Mouse (Mus musculus) heart, postnatal 14 days (tissue): ENCODE measurements around the gene Sstr4. TPM values are rescaled to one million over a fixed set of nuclear protein-coding genes. Genes with fewer than 3 reads are reported as not detected.
A peak's percentile ranks its signal among the peaks of the same experiment; 100 is the strongest.

Experiments used
- DNase-seq, 2 experiments: peaks; one replicate each; pipeline ENCODE4 v3.0.0; 2021 to 2022
- intact Hi-C: fragments of 180-260 bp; cut with DNase I; formaldehyde crosslinking; loops from one replicate; pipeline ENCODE4 v1.15.1; 2025
- total RNA-seq, 2 experiments: library from RNA; stranded (reverse); gene quantifications; 2 replicates each; pipeline ENCODE4 v1.2.3; 2021

The Sstr4 gene
- total RNA-seq, 2 experiments from 2014 or later: 0.72 to 1.4 TPM

- intact Hi-C loops: no loop called here
- DNase-seq: no peak
Measured at GRCm38 (mm10) chr2:148421112-148421511, 26.0 kb downstream of the Sstr4 start.

- DNase-seq: no peak
- intact Hi-C loops: no loop called here
Measured at GRCm38 (mm10) chr2:148421706-148422105, 26.6 kb downstream of the Sstr4 start.

- intact Hi-C loops: no loop called here
- no peak for DNase-seq
Measured at GRCm38 (mm10) chr2:148425709-148426382, 30.7 kb downstream of the Sstr4 start.

DNA sequence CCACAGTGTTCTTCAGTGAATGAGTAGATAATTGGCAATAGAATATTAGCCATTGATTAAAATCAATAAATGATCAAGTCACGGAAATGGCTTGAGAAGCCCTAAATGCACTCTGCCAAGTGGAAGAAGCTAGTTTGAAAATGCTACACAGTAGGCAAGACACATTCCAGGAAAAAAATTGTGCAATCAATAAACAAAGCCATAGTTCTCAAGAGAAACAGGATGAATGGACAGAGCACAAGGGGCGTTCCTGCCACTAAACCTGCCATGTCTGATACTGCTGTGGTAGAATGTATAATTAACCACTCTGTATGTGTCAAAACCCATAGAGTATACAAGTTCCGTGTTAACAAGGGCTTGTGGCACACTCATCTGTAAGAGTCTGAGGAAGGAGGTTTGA lies 32.4 kb downstream of the Sstr4 start:
- intact Hi-C loops: no loop called here
- DNase-seq: no peak

GRCm38 (mm10) chr2:148428523-148428922 lies 33.4 kb downstream of the Sstr4 start:
- intact Hi-C loops: no loop called here
- no peak for DNase-seq

GRCm38 (mm10) chr2:148429001-148429505 lies 33.9 kb downstream of the Sstr4 start:
- DNase-seq: no peak
- intact Hi-C loops: no loop called here

GRCm38 (mm10) chr2:148430941-148431340 lies 35.8 kb downstream of the Sstr4 start:
- intact Hi-C loops: no loop called here
- no peak for DNase-seq

DNA sequence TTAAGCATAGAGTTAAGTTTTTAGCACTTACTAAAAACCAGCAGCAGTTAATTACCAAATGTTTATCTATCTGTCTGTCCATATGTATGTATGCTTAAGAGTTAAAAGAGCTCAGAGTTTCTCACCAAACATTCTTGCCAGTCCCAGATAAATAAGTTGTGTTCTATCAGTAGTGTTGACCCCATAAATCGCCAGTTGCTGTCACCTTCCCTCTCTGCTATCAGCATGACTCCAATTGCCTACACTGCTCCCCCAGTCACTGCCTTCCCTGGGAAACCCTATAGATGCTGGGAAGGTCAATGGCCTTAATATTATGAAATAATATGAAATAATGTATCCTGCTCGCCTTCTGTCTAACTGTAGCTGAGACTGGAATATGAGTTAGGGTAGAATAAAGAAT lies 37.2 kb downstream of the Sstr4 start:
- no peak for DNase-seq
- intact Hi-C loops: no loop called here

- no peak for DNase-seq
- intact Hi-C loops: no loop called here
Measured at GRCm38 (mm10) chr2:148436285-148436684, 41.1 kb downstream of the Sstr4 start.

GRCm38 (mm10) chr2:148439691-148440276 lies 44.6 kb downstream of the Sstr4 start:
- intact Hi-C loops: loop anchor here (5.0 kb wide), 2 partner anchors 38 to 83 kb away; no protein-coding TSS in a partner anchor
- no peak for DNase-seq

DNA sequence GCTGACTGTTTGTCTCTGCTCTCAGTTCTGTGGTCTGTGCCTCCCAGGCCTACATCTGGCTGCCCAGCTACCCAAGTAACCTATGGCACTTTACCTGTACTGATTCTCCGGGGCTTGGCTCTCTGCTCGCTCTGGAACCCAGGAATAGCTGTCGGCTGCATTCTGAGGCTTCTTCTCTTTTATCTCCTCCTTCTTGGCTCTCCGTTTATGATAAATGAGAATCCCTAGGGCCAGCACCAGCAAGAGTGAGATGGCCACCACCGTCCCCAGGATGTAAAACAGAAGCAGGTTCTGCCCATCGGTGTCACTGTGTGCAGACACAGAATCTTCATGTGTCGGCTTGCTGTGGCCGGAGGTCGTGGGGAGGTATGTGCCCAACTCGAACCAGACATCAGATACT lies 46.3 kb downstream of the Sstr4 start:
- no peak for DNase-seq
- intact Hi-C loops: loop anchor here (5.0 kb wide), 2 partner anchors 36 to 81 kb away; no protein-coding TSS in a partner anchor

DNA sequence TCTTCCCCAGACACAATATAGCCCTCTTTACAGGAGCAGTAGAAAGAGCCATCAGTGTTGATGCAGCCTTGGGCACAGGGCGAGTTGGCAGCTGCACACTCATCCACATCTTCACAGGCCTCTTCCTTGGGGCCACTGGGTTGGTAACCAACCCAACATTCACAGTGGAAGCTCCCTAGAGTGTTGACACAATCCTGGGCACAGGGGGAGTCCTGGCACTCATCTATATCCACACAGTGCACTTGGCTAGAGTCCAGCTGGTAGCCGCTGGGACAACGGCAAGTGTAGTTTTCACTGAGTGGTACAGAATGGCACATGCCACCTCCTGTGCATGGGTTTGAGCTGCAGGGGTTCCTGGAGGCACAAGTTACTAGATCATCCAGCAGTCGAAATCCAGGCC lies 47.0 kb downstream of the Sstr4 start:
- peak in 1 of 2 experiments; percentile 11 for DNase-seq
- intact Hi-C loops: loop anchor here (5.0 kb wide), 2 partner anchors 35 to 80 kb away; no protein-coding TSS in a partner anchor

GRCm38 (mm10) chr2:148442710-148443109 lies 47.6 kb downstream of the Sstr4 start:
- DNase-seq: peak in 1 of 2 experiments; percentile 9
- intact Hi-C loops: loop anchor here (5.0 kb wide), 2 partner anchors 35 to 80 kb away; no protein-coding TSS in a partner anchor

DNA sequence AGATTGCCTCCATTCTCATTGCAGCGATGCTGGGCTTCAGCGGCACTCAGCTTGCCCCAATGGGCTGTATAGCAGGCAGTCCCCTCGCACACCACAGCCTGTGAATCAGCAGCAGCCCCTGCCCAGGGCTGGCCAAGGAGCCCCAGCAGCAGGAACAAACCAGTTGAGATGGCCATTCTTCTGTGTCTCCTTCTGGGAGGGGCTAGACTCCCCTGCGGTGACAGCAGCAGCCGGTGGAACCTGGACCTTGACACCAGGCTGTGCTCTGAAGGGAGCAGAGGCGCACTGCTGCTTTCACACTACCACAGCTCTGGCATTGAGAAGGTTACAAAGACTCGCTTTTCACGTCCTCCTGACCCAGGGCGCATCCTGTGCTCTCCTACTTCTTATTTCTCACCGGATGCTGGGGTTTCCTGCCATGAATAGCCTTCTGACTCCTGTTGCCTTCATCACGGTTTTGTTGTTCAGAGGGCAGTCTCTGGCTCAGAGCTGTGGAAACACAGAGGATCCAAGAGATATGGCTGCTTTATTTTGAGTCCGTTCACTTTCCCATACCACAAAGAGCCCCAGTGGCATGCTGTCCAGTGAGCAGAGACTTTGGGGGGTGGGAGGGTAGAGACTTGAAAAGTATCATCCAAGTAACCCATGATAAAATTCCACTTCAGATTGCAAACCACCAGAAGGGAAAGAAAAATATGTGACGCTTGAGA lies 48.3 kb downstream of the Sstr4 start, which contains the start of gene Cd93:
Cd93 (minus strand) TSS at position 315 of the 710 bp plus-strand sequence.
- DNase-seq: peak; percentile 51 to 63
- intact Hi-C loops: loop anchor here (5.0 kb wide), 2 partner anchors 34 to 79 kb away; no protein-coding TSS in a partner anchor

GRCm38 (mm10) chr2:148444472-148444871 lies 49.3 kb downstream of the Sstr4 start:
- intact Hi-C loops: loop anchor here (5.0 kb wide), 2 partner anchors 33 to 78 kb away; no protein-coding TSS in a partner anchor
- DNase-seq: no peak

- intact Hi-C loops: no loop called here
- DNase-seq: no peak
Measured at GRCm38 (mm10) chr2:148445616-148446015, 50.5 kb downstream of the Sstr4 start.

Other genes with a start within 250 kb of the Sstr4 start
- gene Thbd, start 12.8 kb downstream of the Sstr4 start, total RNA-seq: 10 to 100 TPM; 59.9 to 68.8 TPM
- gene Cd93, start 48.2 kb downstream of the Sstr4 start, total RNA-seq: 100 to 1,000 TPM; 123 to 126 TPM